Mouse (Mus musculus) bone marrow, adult 2 months (tissue): ENCODE results near the gene Dgkz. TPM values are rescaled to one million over a fixed set of nuclear protein-coding genes. Genes with fewer than 3 reads are reported as not detected.
A peak's percentile ranks its signal among the peaks of the same experiment; 100 is the strongest.

Source experiments
- H3K27ac ChIP-seq: fragments of 200-500 bp; 2 replicates; pipeline ENCODE4 v1.5.1; 2012; ENCODE audit warnings: low read depth, mild to moderate bottlenecking, control low read depth, inconsistent platforms, low read length; ENCODE audit not compliant: control insufficient read depth, poor library complexity, insufficient read depth
- H3K4me1 ChIP-seq: fragments of 200-500 bp; 2 replicates; pipeline ENCODE4 v1.6.1; 2011; ENCODE audit warnings: low read length; ENCODE audit not compliant: control insufficient read depth, insufficient read depth
- H3K4me3 ChIP-seq: fragments of 200-500 bp; replicated peaks from 2 replicates; pipeline ENCODE3; 2011; ENCODE audit warnings: mild to moderate bottlenecking, low read depth, low read length, control low read depth; ENCODE audit not compliant: control insufficient read depth
- CTCF ChIP-seq: fragments of 200-500 bp; IDR thresholded peaks from 2 replicates; pipeline ENCODE4 v1.5.1; 2011; ENCODE audit warnings: low read length, control low read depth; ENCODE audit not compliant: control insufficient read depth, insufficient read depth
- POLR2A ChIP-seq: fragments of 200-500 bp; IDR thresholded peaks from 2 replicates; pipeline ENCODE4 v1.6.1; 2011; ENCODE audit warnings: low read depth, mild to moderate bottlenecking, control low read depth, low read length, borderline replicate concordance; ENCODE audit not compliant: control insufficient read depth
- WGBS: fragments of 180-500 bp; shearing (Covaris S2); methylation state at CpG from one replicate; pipeline ENCODE4 v1.1.7; 2018; 5-methylcytosine and 5-hydroxymethylcytosine counted together
- polyA plus RNA-seq: library from polyadenylated mRNA; stranded (reverse); fragments of >200 nt; gene quantifications from 2 replicates; pipeline ENCODE4 v1.2.4, GENCODE M21; 2011; ENCODE audit warnings: low replicate concordance; ENCODE audit not compliant: missing spikeins, insufficient read depth, insufficient read length

The Dgkz gene
- polyA plus RNA-seq, 1 experiment = 229 TPM

DNA sequence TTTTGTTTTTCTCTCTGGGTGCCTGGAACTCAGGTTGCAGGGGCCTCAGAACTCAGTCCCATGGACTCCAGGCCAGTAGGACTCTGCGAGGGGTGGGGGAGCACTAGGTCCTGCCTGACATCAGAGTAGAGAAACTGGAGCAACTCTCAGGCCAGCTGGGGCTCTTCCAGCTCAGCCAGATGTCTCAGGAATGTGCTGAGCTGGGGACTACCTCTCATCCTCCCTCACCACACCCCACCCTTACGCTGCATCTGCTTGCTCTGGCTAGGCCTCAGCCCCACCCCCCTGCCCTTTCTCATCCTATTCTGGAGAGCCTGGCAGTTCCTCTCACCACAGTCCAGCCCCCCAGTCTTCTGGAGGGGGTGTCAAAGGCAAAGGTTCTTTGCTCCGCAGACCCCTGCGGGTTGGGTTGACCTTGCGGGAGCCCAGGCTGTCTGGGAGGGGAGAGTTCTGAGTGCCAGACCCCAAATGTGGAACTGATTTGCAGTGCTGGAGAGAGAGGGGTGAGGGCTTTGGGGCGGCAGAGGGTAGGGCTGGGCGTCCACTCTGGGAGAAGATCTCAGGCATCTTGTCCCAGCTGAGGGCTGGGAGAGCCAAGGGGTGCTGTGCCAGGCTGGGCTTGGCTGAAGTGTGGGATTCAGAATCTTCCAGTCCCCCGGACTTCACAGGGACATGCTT lies 37.2 kb upstream of the Dgkz start:
- H3K4me1 ChIP-seq = no peaks in the 10 kb centered on the region
- 76% methylated on average over 8 of the region's 8 CpGs for WGBS
- H3K27ac ChIP-seq = no peak overlapping the region
- no peak overlapping the region for H3K4me3 ChIP-seq
- no peak for TF ChIP-seq CTCF
- TF ChIP-seq POLR2A = no peak

DNA sequence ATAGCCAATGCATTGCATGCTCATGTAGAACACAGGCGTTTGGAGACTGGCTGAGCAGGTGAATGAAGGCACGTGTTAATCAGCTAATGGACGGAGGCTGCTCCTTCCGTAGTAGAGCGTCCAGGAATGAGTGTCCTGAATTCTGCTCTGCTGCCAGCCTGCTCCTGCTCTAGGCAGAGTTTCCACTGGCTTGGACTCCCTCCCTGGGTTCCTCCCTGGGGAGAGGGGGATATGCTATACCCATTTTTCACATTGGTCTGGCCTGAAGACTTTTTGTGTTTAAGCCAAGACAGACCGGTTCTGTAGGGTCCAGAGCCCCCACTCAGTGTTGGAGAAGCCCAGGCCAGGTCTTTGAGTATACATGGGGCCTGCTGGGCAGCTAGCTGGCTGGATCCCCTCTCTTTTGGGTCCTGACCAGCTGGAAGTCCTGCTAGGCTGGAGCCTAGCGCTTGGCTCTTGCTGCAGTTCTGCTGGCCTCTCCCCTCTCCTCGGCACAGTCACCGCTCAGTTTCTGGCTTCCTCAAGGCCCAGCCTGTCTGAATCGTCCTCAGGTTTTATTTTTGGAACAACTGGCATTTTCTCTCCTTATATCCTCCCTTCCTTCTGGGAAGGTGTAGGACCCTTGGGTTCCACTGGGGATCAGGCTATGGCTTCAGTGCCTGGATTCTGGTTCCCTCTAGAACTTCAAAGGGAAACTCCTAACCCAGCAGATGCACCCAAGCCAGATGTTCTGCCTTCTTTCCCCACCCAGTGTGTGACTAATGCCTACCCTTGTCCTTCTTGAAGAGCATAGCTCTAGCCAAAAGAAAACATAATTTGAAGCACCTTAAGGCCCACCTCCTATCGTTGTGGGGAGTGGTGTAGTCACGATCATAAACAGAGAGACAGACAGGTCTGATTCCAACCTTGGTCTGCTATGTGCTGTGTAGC lies 36.0 kb upstream of the Dgkz start:
- H3K27ac ChIP-seq = no peak overlapping the region
- H3K4me3 ChIP-seq = no peak overlapping the region
- TF ChIP-seq CTCF (no peak), POLR2A (no peak)
- WGBS = 85% methylated on average over 12 of the region's 12 CpGs
- no peaks in the 10 kb centered on the region for H3K4me1 ChIP-seq

DNA sequence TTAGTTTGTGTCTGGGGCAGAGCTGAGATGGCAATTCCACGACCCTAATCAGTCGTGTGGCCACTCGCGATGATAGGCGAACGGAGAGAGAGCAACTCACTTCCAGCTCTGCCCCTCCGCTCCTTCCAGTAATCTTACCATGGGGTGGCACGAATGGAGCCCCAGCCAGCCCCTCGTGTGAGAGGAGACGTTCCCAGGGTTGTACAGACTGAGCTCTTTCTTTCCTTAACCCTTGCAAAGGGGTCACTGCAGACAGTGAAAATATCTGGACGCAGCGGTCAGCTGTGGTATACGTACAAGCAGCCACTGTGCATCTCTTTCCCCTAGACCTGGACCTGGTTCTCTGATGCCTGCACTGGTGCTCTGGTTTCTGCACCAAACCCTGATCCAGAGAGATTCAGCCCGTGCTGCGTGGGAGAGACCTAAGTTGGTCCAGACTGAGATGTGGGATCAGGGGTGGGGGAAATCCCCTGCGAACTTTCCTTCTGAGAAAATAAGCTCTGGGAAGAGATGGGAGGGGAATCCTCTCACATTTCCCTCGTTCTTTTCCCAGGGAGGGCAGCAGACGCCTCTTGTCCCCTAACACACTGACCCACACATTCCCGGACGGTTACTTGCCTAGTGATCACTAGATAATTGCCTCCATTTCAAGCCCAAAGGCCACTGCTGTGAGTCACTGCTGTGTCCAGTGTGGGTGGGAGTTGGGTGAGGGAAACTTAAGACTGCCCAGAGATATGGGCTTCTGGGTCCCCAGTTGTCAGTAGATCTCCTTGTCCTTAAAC lies 33.1 kb upstream of the Dgkz start:
- no peak overlapping the region for H3K27ac ChIP-seq
- H3K4me3 ChIP-seq = peak overlapping the region; percentile 72
- TF ChIP-seq CTCF (no peak), POLR2A (no peak)
- WGBS = 13% methylated on average over 20 of the region's 20 CpGs
- H3K4me1 ChIP-seq = no peaks in the 10 kb centered on the region

DNA sequence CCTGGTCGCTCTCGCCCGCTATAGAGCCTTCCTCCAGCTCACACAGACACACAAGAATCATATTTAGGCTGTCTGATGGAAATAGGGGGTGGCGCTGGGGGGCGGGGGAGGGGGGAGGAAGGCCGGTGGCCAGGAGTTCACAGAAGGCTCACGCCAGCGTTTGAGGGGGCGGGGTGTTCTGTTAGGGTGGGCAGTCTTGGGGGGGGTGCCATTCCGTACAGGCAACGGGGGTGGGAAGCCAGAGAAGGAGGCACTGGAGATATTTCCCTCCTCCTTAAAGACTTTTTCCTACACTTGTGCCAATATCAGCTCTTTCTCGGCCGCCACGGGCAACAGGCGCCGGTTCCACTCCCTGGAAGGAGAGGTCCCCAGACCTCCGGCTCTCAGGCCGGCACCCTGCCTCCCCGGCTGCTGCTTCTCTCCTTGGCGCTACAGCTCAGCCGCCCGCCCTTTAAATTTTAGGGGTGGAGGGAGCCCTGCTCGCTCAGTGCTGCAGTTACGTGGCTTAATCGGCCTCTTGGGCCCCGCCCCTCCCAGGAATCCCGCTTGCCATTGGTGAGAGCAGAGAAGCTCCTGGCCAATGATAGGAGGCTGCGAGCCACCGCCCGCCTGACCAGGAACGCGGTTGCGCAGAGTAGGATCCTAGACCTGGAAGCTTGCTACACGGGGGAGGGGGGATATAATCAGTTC lies 32.4 kb upstream of the Dgkz start:
- WGBS = under 1% methylated on average over 34 of the region's 34 CpGs
- Histone ChIP-seq H3K27ac (no peak overlapping the region), H3K4me1 (no peaks in the 10 kb centered on the region), H3K4me3 (peak overlapping the region; percentile 72)
- TF ChIP-seq CTCF (no peak), POLR2A (peak; percentile 24; the same call in 1 of the 2 replicates)

DNA sequence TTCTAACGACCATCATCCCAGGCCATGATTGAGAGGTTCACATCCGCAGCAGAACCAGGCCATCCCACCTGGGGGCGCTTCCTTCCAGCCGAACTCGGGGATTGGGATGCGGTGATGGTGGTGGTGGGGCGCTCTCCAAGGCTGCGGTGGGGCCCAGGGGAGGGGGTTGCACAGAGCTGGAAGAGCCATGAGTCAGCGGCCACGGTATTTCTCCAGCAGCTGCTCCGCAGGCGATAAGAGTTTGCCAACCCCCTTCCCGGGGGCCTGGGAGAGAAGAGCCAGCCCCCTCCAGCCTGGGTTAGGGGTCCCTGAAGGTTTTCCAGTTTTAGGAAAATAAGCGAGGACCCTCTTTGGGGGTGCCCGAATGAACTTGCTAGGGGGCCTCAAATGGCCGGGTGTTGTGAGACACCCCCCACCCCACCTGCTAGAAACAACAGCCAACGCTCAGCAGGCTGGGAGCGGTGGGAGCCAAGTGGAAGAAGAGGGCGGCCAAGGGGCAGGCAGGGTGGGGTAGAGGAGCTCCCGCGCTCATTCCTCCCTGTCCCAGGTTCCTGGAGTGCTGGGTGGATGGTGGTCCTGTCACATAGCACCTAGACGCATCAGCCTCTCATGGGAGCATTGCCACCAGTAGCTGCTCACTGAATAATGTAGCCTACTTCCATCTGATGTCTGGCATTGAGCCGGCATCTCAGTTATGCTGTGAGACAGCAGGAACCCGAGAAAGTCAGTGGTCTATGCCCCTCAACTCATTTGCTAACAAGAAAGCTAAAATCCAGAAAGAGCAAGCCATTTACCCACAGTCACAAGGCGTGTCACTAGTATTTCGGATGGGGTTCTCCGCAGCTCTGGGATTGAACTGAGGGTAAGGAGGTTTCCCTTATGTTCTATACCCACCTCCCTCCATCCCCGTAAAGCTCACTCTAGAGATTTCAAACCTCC lies 31.6 kb upstream of the Dgkz start:
- 3% methylated on average over 28 of the region's 28 CpGs for WGBS
- Histone ChIP-seq H3K4me1 (no peaks in the 10 kb centered on the region), H3K4me3 (no peak overlapping the region), H3K27ac (no peak overlapping the region)
- TF ChIP-seq CTCF = no peak
- TF ChIP-seq POLR2A = no peak

DNA sequence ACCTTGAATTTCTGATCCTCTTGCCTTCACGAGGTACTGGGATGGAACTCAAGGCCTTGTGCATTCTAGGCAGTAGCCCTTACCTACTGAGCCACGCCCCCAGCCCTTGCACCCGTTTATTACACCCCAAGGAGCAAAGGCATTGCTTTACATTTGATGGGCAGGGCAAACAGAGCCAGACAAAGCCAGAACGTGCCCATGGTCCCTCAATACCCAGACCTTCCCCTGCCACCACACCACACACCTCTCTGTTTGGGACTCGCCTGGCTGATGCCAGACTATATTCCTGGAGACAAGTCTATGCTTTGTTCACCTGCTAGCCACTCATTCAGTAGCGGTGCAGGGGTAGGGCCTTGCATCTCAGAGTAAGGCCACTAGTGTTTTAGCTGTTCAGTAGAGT lies 30.8 kb upstream of the Dgkz start:
- H3K4me1 ChIP-seq = no peaks in the 10 kb centered on the region
- H3K27ac ChIP-seq = no peak overlapping the region
- no peak overlapping the region for H3K4me3 ChIP-seq
- WGBS = 65% methylated on average over 6 of the region's 6 CpGs
- TF ChIP-seq CTCF = no peak
- no peak for TF ChIP-seq POLR2A

DNA sequence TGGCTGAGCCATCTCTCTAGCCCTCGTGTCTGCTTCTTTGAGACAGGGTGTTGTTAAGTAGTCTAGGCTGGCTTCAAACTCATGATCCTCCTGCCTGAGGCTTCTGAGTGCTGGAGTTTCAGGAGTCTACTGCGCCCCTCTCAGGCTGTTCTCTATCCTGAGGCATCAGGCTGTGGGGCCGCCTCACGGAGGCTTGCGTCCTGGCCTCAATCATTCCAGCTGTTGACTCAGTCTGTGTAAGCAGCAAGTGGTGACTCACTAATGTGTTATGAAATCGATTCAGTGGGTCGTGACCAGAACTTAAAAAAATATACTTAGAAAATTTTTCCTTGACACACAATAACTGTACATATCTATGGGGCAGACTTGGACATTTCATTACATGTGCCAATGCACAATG lies 29.0 kb upstream of the Dgkz start:
- WGBS = 54% methylated on average over 7 of the region's 7 CpGs
- Histone ChIP-seq H3K27ac (no peak overlapping the region), H3K4me3 (no peak overlapping the region), H3K4me1 (no peaks in the 10 kb centered on the region)
- TF ChIP-seq CTCF = no peak
- TF ChIP-seq POLR2A = no peak
